Mouse (Mus musculus) liver, postnatal 0 days (tissue): ENCODE results near the gene Tlk2.

Source experiments
- CTCF ChIP-seq: sonication (generic); IDR thresholded peaks from 2 replicates; pipeline ENCODE4 v1.5.1; 2016; ENCODE audit warnings: antibody characterized with exemption, low read depth
- EP300 ChIP-seq: IDR thresholded peaks from 2 replicates; pipeline ENCODE4 v1.6.1; 2016; ENCODE audit warnings: antibody characterized with exemption, low read depth, mild to moderate bottlenecking

GRCm38 (mm10) chr11:105280456-105280855 lies 101.8 kb downstream of the Tlk2 start:
- TF ChIP-seq CTCF (no peak), EP300 (no peak)
